14 mouse cellular contexts compared by ENCODE assay signal in the genomic region with DNA sequence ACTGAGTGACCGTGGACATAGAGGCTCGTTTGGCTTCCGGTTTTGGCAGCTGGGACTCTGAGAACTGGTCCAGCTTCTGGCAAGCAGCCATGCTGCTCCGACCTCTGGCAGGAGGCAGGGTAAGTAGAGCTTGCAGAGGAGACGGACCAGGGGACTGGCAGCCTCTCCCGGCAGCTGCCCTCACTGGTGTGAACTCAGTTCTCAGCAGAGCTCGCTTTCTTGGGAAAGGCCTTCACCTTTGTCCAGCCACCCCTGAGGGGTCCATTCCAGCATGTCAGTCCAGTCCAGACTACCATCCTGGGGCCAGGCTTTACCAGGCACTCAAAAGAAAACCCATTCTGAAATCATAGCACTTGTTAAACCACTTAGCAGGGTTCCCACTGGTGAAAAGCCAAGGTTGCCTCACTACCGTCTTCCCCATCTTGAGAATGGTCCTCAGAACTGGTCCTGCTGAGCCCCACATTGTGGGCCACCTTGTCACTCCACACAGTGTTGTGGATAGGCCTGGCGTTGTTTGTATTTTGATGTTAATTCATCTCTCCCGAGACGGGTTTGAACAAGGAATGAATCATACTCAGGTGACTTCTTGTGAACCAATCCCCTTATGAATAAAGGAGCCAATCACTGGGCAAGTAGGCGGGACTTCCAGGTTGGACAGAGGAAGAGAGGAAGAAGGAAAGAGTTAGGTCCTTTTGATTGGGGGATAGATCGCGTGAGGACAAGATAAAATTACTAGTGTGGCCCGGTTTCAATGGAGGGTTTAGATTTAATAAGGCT. TPM values are rescaled to one million over a fixed set of nuclear protein-coding genes. Genes with fewer than 3 reads are reported as not detected.
A peak's percentile ranks its signal among the peaks of the same experiment; 100 is the strongest.
DNase-seq lines count a peak whose midpoint lies in the region; ATAC-seq lines count a peak whose summit lies in the region.
"Had no signal": no experiment of that assay in that cellular context is flagged by ENCODE, and none has a peak within 500 bp of the region (broad histone marks: within the 10 kb centered on the region; RNA-seq: fewer than 3 reads in every experiment).

No protein-coding gene starts in this region.

- H3K4me3 ChIP-seq in midbrain, embryonic 11.5 days (ENCODE audit: low read depth, low read length) = no peak overlapping the region

- H3K27ac ChIP-seq in midbrain, embryonic 11.5 days (ENCODE audit: low read depth, low read length) = no peak overlapping the region
- H3K27ac ChIP-seq: macrophage had no signal

- H3K27me3 ChIP-seq in midbrain, embryonic 11.5 days (ENCODE audit: control insufficient read depth, insufficient read depth, low read length) = no peaks in the 10 kb centered on the region

- intact Hi-C loops in gastrocnemius, postnatal 14 days (cut with DNase I; ENCODE audit: low total_unique reads) = no loop called here

- H3K9me3 ChIP-seq in midbrain, embryonic 11.5 days (ENCODE audit: control insufficient read depth, low read length) = no peaks in the 10 kb centered on the region

- ATAC-seq in midbrain, embryonic 11.5 days (ENCODE audit: low FRiP score) = no peak
- ATAC-seq: intestine, postnatal 0 days had no signal

- peaks cover 6% of the 10 kb centered on the region; the same call in 1 of the 2 replicates for H3K4me1 ChIP-seq in midbrain, embryonic 11.5 days (ENCODE audit: control insufficient read depth, insufficient read depth, low read length)

- 82% methylated on average over 15 of the region's 15 CpGs for WGBS in midbrain, embryonic 11.5 days

- H3K36me3 ChIP-seq in midbrain, embryonic 11.5 days (ENCODE audit: control insufficient read depth, insufficient read depth, low read length) = no peaks in the 10 kb centered on the region

- H3K9ac ChIP-seq in midbrain, embryonic 11.5 days (ENCODE audit: low read length) = no peak overlapping the region

- peak; percentile 34 for DNase-seq in heart, postnatal 4 days
- DNase-seq in heart, adult 11 months = no peak
- peak; percentile 21 for DNase-seq in retina, postnatal 1 day
- no peak for DNase-seq in retina, embryonic 14.5 days (ENCODE audit: low spot score)
- peak; percentile 60 for DNase-seq in gastrocnemius, postnatal 14 days
- DNase-seq in adipocyte (ENCODE audit: low spot score) = no peak
- no peak for DNase-seq in midbrain, embryonic 11.5 days (ENCODE audit: low spot score, missing footprints)
- DNase-seq: thymus, adult 18-20 months had no signal

- no peak overlapping the region for H3K4me2 ChIP-seq in midbrain, embryonic 11.5 days

RNA-seq across cellular contexts. Expression of a gene that starts 12.3 kb away (rescaled TPM):
- total RNA-seq in heart, postnatal 4 days (2021) = not detected
- not detected for total RNA-seq in gastrocnemius, postnatal 14 days (2021)
- polyA plus RNA-seq in midbrain, embryonic 11.5 days (2014; fragmentation: Nextera tagmentation; extraction: Ambion mirVana) = not detected in 2 replicates
- polyA plus RNA-seq: cortical plate, adult 2 months; heart, embryonic 14.5 days; intestine, postnatal 0 days; limb, embryonic 11.5 days; macrophage; small intestine, adult 2 months had no signal

RNA-seq across cellular contexts. Expression of a gene that starts 18.6 kb away (rescaled TPM):
- 10 to 100 TPM; 25.5 to 26.8 TPM for total RNA-seq in heart, postnatal 4 days (2021)
- 1 to 10 TPM; 1.2 to 3.5 TPM for total RNA-seq in gastrocnemius, postnatal 14 days (2021)
- polyA plus RNA-seq in midbrain, embryonic 11.5 days (2014; fragmentation: Nextera tagmentation; extraction: Ambion mirVana) = 6.6 and 8.0 TPM in 2 replicates

Comparison
In these comparisons a context has a peak if more than half of its experiments do, and no peak if none do; other contexts are left out.
1. DNase-seq: peak in heart, postnatal 4 days (single experiment), retina, postnatal 1 day (single experiment) and gastrocnemius, postnatal 14 days (single experiment); none in heart, adult 11 months (single experiment), retina, embryonic 14.5 days (single experiment), adipocyte (single experiment) and midbrain, embryonic 11.5 days (single experiment).
2. RNA of a gene that starts 18.6 kb away (total RNA-seq): 25.5 to 26.8 TPM in heart, postnatal 4 days; 1.2 to 3.5 TPM in gastrocnemius, postnatal 14 days; every median in the first group is over 4 times any median in the second.